In the genomic region with DNA sequence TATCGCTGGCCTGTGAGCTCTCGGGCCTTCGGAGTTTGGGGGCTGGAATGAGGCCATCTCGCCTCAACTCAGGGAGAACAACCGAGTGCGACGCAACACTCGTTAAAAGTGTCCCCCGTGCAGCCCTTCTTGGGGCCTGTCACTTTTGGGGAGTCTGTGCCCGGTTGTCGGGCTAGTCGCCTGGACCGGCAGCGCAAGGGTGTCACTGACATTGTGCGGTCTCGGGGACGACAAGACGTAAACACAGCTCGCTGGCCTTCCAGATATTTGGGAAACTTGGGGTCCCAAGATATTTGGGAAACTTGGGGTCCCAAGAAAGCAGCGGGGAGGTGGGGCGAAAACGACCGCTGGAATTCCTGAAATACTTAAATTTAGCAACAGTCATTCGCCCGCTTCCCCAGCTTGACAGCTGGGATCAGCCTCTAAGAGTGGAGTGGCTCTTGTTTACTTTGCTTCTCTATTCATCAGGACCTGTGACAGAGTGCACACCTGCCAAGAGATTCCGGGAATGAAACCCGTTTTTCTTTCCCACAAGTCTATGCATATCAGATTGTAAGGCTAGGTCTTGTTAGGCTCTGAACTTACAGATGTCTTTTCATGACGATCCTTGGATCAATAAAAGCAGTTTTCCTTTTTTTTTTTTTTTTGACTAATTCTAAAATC, we compare ENCODE assay signal across 8 mouse cellular contexts. TPM values are rescaled to one million over a fixed set of nuclear protein-coding genes. Genes with fewer than 3 reads are reported as not detected.
DNase-seq lines count a peak whose midpoint lies in the region; ATAC-seq lines count a peak whose summit lies in the region.

No protein-coding gene starts in this region.

- peak overlapping the region; percentile 71; the same call in 1 of the 2 replicates for H3K27ac ChIP-seq in kidney, embryonic 14.5 days (ENCODE audit: low read depth, low read length)
- H3K27ac ChIP-seq in embryonic facial prominence, embryonic 15.5 days (replicated peaks) = peak overlapping the region; percentile 95

- peak overlapping the region; percentile 97 for H3K4me3 ChIP-seq in kidney, embryonic 14.5 days (ENCODE audit: low read length)
- H3K4me3 ChIP-seq in embryonic facial prominence, embryonic 15.5 days (replicated peaks) = peak overlapping the region; percentile 98

- 2% methylated on average over 28 of the region's 28 CpGs for WGBS in kidney, embryonic 14.5 days
- 2% methylated on average over 28 of the region's 28 CpGs for WGBS in embryonic facial prominence, embryonic 15.5 days

- ATAC-seq in kidney, embryonic 14.5 days (ENCODE audit: low FRiP score, low TSS enrichment) = no peak
- ATAC-seq in embryonic facial prominence, embryonic 15.5 days (ENCODE audit: insufficient number of reproducible peaks, low FRiP score, low TSS enrichment, low read depth) = no peak
- ATAC-seq in inflammation-experienced regulatory T-cells, adult 6 months = peak; percentile 7
- peak; percentile 14; the same call in 1 of the 2 replicates for ATAC-seq in megakaryocyte progenitor cell, adult 5-6 weeks (replicated peaks; ENCODE audit: poor library complexity)

- H3K9ac ChIP-seq in kidney, embryonic 14.5 days (ENCODE audit: low read depth, low read length) = peak overlapping the region; percentile 93
- H3K9ac ChIP-seq in embryonic facial prominence, embryonic 15.5 days = peak overlapping the region; percentile 98

- peak overlapping the region; percentile 59 for H3K4me2 ChIP-seq in kidney, embryonic 14.5 days (replicated peaks; ENCODE audit: low read depth, low read length)
- H3K4me2 ChIP-seq in embryonic facial prominence, embryonic 15.5 days (replicated peaks) = peak overlapping the region; percentile 74

- H3K36me3 ChIP-seq in kidney, embryonic 14.5 days (ENCODE audit: control insufficient read depth, insufficient read depth, low read length) = peaks cover 12% of the 10 kb centered on the region
- H3K36me3 ChIP-seq in embryonic facial prominence, embryonic 15.5 days = peaks cover 15% of the 10 kb centered on the region; the same call in 1 of the 2 replicates

- peaks cover 7% of the 10 kb centered on the region for H3K4me1 ChIP-seq in kidney, embryonic 14.5 days (ENCODE audit: control insufficient read depth, insufficient read depth, low read length)
- peaks cover 16% of the 10 kb centered on the region for H3K4me1 ChIP-seq in embryonic facial prominence, embryonic 15.5 days

- H3K9me3 ChIP-seq in kidney, embryonic 14.5 days (ENCODE audit: control insufficient read depth, low read length) = no peaks in the 10 kb centered on the region
- no peaks in the 10 kb centered on the region for H3K9me3 ChIP-seq in embryonic facial prominence, embryonic 15.5 days (replicated peaks)

- no peaks in the 10 kb centered on the region for H3K27me3 ChIP-seq in kidney, embryonic 14.5 days (ENCODE audit: control insufficient read depth, insufficient read depth, low read length)
- H3K27me3 ChIP-seq in embryonic facial prominence, embryonic 15.5 days = no peaks in the 10 kb centered on the region

- no peak for DNase-seq in kidney, postnatal 10 days
- DNase-seq in adrenal gland, postnatal 14 days = no peak
- DNase-seq in left cerebral cortex, adult 11 months (ENCODE audit: low spot score) = no peak
- DNase-seq in cerebellum, postnatal 10 days = no peak

RNA-seq across cellular contexts. Expression of a gene that starts 0.8 kb away (rescaled TPM):
- 38.9 and 51.1 TPM in 2 replicates for polyA plus RNA-seq in kidney, embryonic 14.5 days (2014; fragmentation: Nextera tagmentation; extraction: Ambion mirVana)
- 55.7 and 57.6 TPM in 2 replicates for polyA plus RNA-seq in embryonic facial prominence, embryonic 15.5 days (2015; fragmentation: Nextera tagmentation; extraction: Ambion mirVana)
- 10 to 100 TPM; 29.8 to 41.8 (median 37.4) TPM for polyA plus RNA-seq in inflammation-experienced regulatory T-cells, adult 6 months (2017; shearing (Covaris generic))
- 24.8 and 26.4 TPM in 2 replicates for total RNA-seq in megakaryocyte progenitor cell, adult 5-6 weeks (2015)
- 46.6 and 51.4 TPM in 2 replicates for total RNA-seq in megakaryocyte progenitor cell, adult 5-6 weeks (2017)
- total RNA-seq in adrenal gland, postnatal 14 days (2021) = 132 and 152 TPM in 2 replicates

RNA-seq across cellular contexts. Expression of a gene that starts 29.9 kb away (rescaled TPM):
- polyA plus RNA-seq in kidney, embryonic 14.5 days (2014; fragmentation: Nextera tagmentation; extraction: Ambion mirVana) = 0.40 and 0.64 TPM in 2 replicates
- polyA plus RNA-seq in embryonic facial prominence, embryonic 15.5 days (2015; fragmentation: Nextera tagmentation; extraction: Ambion mirVana) = 2.6 and 3.5 TPM in 2 replicates
- not detected for polyA plus RNA-seq in inflammation-experienced regulatory T-cells, adult 6 months (2017; shearing (Covaris generic))
- total RNA-seq in megakaryocyte progenitor cell, adult 5-6 weeks (2015) = not detected in 2 replicates
- total RNA-seq in megakaryocyte progenitor cell, adult 5-6 weeks (2017) = not detected in 2 replicates
- total RNA-seq in adrenal gland, postnatal 14 days (2021) = 5.1 and 5.6 TPM in 2 replicates

RNA-seq across cellular contexts. Expression of a gene that starts 51.1 kb away (rescaled TPM):
- 15.0 and 15.2 TPM in 2 replicates for polyA plus RNA-seq in kidney, embryonic 14.5 days (2014; fragmentation: Nextera tagmentation; extraction: Ambion mirVana)
- 10.9 and 11.4 TPM in 2 replicates for polyA plus RNA-seq in embryonic facial prominence, embryonic 15.5 days (2015; fragmentation: Nextera tagmentation; extraction: Ambion mirVana)
- 1 to 10 TPM; 4.3 to 6.0 (median 5.8) TPM for polyA plus RNA-seq in inflammation-experienced regulatory T-cells, adult 6 months (2017; shearing (Covaris generic))
- 16.8 and 20.1 TPM in 2 replicates for total RNA-seq in megakaryocyte progenitor cell, adult 5-6 weeks (2015)
- total RNA-seq in megakaryocyte progenitor cell, adult 5-6 weeks (2017) = 18.2 and 28.5 TPM in 2 replicates
- 15.0 and 18.8 TPM in 2 replicates for total RNA-seq in adrenal gland, postnatal 14 days (2021)

Comparison
In these comparisons a context has a peak if more than half of its experiments do, and no peak if none do; other contexts are left out.
1. ATAC-seq: peak in inflammation-experienced regulatory T-cells, adult 6 months (single experiment) and megakaryocyte progenitor cell, adult 5-6 weeks (single experiment); none in kidney, embryonic 14.5 days (single experiment) and embryonic facial prominence, embryonic 15.5 days (single experiment).